Mouse (Mus musculus): ENCODE results near the gene Spata17.

Spata17 gene

DNA sequence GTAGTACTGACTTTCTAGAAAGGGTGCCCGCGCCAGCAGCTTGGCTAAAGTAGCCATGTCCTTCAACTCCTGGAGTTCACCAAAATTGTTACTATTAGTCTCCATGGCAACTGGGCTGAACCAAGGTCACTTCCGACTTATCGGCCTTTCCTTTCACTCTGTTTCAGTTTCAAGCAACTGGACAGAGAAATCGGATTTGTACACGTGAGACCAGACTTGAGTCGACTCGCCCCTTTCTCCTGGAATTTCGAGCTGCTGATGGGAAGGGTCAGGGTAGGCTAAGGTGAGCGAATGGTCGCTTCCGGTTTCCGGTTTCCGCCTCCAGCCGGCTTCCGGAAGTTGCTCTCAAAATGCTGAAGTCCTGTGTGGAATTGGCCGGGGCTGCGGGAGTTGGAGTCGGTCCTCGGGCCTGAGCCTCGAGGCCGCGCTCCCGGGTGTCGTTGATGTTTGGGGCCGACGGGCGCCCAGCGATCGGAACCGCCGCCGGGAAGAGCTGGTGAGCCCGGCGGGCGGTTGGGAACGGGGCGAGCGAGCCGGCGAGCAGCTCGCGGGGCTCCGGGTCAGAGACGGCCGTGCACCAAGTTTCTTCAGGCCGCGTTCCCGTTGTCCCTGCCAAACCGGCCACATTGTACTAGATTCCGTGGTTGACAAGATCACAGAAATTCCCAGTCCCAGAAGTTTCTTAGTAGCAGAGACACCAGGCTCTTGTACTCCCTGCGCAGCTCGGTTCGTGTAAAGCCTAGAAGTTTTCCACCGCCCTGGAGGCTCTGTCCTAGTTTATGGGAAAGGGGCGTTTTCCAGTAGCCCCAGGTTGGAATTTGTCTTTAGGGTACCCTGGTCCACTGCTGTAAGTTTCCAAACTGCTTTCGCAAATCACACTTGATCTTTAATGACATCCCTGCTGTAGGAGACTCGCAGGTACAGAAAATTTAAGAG lies at the start of gene Spata17, which contains the start of gene Gpatch2:
Spata17 (minus strand) TSS at position 285 of the 936 bp plus-strand sequence.
Gpatch2 (plus strand) TSS at position 328 of the 936 bp plus-strand sequence.
- peak; percentile 86 to 91 for DNase-seq

DNA sequence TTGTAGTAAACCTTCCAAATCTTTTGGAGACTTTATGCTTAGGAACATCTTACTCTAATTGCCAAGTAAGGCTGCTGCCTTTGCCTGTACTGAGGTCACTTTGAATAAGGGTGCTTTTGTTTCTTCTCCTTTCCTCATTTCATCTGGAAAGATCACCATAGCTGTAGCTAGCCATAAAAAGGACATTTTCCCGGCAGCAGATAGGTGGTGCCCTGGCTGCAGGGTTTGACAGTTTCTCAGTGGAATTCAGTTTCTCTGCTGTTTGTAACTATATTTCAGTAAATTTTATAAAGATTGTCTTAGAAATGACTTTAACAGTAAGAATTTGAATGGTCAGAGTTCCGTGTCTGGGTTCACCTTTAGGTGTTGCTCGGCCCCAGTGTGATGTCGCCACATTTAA lies 43.5 kb upstream of the Spata17 start:
- no peak for DNase-seq

DNA sequence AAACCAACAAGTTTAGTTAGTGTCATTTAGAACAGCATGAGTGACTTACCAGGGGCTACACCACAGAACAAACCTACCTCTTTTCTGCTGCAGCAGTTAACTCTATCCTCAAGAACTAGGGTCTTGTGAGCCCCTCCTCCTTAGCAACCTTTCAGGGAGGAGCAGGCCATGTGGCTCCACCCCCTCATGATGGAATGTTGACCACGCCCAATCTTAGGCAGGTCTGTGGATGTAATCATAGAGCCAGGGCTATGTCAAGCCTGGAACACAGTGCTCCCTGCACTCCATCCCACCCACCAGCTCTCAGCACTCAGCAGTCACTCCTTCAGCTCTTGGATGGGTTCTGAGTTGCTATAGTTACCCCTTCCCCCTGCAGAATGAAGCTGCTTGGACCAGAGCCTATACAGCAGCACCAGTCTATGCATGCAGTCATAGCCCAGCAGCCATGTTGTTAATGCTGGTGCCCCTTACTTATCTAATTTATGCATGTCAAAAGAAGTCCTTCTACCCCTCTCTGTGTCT lies 35.5 kb upstream of the Spata17 start:
- DNase-seq: no peak

DNA sequence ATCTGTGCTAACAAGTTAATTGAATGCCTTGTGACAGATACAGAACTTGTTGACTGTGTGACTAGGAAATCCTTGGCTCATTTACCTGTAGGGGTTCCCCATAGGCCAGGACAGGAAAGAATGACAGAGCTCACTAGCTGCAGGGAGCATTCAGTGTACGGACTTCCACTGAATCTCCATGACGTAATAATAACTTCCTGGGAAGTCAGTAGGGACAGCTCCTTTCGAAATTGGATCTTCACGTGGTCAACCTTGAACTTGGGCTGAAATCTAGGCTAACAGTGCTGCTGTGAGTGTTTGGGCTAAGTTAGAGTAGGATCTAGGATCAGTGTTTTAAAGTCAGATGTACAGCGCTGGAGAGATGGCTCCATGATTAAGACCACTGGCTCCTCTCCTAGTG lies 29.5 kb upstream of the Spata17 start:
- no peak for DNase-seq

DNA sequence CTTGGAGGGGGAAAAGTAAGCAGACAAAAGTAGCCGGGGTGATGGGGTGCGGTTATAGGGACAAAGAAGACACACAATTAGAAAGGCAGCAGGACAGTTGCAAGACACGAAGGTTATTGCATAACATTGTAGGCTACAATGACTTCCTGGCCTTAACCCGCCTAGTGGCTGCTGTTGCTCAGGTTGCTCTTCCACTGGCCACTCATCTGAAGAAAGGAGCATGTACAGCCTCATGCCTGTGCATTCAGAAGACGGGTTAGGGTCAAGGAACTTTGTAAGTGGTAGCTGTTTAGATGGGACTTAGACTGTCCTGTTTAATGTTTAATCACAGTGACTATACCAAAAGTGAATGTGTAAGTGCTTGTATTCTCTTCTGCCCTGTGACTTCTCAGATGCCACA lies 26.1 kb upstream of the Spata17 start:
- peak in 1 of 2 experiments; percentile 58 for DNase-seq

DNA sequence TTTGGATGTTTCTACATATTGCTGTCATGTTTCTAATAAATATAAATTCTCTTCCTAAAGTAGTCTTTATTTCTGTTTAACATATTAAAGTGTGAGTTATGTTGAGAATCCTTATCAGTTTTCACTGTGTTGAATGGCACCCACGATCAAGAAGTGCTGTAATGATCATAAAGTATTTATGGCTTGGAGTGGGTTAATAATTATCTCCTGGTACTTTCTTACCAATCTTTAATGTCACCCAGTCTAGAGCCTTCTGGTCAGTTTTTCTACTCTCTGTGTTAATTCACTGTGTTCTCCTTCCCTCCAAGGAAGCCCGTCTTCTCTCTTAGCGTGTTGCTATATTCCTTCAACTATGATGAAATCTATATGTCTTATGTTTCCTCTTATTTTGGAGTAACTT lies 25.0 kb upstream of the Spata17 start:
- DNase-seq: no peak

DNA sequence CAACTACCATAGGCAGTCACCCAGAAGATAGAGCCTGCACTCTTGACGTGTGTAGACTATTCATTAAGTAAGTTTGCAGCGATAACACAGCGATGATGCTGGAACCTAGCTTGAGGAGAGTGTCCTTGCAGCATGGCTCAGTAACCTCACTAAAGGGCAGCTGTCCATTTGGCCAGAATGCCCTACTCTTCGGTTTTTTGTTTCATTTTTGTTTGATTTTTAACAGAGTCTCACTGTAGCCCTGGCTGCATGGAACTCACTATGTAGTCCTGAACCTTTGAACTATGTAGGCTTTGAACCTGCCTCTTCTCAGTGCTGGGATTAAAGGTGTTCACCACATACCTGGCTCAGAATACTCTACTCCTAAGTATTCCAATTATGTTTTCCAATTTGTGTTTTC lies 22.8 kb upstream of the Spata17 start:
- no peak for DNase-seq

DNA sequence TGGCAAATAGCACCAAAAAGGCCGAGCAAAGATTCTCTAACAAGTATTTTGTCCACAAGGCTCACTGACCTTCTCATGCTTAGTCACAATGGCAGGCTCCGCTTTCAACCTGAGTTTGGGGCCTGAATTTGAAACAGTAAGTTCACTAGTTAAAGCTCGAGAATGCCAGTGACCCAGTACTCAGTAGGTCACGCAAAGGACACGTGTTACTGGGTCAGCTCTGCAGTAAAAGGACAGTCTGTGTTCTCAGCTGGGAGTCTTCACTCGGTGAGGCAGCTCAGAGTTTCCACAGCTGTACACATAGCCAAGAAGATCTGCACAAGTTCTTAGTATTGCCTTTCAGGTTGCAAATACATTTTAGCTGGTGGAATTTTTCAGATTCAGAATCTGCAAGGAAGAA lies 21.0 kb upstream of the Spata17 start:
- no peak for DNase-seq

DNA sequence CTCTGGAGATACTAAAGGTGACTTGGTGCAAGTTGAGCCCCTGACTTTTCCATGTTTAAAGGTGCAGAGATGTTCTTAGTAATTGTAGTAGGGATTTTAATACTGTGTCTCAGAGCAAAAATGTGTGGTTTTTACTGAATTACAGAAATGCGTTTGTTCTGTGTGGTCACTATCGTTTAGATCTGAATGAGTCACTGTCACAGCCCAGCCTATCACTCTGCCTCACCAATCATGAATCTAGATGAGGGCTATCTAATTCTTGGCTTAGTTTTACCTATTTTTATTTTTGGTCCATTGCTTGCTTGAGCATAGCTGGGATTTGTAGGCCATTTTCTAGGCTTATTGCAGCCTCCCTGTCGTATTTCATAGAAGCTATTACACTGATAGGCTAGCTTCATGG lies 19.9 kb upstream of the Spata17 start:
- no peak for DNase-seq

DNA sequence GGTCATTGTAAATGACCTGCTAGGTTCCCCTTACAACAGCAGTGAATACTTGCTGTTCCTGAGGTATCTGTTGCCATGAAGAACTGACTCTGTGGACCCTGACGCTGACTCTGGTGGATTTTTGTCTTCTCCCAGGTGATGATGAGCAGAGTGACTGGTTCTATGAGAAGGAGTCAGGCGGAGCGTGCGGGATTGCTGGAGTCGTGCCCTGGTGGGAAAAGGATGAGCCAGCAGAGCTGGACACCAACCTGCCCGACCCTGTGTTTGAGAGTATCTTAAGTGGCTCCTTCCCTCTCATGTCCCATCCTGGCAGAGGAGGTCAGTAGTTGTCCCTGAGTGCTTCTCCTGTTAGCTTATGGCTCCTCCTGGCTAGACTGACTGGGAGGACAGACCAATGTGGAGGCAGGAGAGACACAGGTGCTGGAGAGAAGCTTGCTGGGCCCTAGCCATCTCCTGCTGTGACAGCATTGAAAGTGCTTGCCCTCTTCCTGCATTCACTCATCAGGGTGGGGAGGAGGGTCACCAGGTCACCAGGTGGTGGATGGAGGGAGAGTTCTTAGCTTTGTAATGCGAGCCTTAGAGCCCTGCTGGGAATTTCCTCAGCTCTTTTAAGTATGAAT lies 17.8 kb upstream of the Spata17 start:
- no peak for DNase-seq

DNA sequence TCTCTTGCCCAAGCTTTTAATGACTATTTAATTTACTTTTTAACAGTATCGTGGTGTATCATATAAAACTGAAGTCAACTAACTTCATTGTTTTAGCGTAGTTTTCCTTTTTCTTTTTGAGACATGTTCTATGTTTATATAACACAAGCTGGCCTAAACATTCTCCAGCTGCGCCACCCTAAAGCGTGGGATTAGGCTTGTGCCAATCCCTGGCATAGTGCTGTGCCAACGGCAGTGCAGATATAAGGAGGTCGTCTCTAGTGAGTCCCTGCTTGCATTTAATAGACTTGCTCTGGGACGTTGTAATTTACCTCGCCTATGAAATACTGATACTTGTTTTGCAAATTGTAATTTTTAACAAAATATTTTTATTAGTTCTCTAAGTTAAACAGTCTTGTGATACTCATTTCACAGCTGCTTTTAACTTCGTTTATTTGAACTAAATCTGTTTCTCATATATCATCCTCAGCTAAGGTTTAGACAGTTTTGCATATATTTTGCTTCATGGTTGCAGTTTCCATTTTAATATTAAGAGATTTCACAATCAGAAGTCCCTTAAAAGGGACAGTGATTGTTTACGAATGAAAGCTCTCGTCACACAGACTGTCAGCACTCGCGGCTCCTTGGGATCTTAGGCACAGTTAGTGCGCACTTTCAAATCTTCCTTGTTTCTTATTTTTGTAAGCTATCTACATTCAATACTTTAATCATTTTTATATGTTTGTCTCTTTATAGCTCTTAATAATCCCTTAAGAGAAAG lies 17.1 kb upstream of the Spata17 start:
- no peak for DNase-seq

DNA sequence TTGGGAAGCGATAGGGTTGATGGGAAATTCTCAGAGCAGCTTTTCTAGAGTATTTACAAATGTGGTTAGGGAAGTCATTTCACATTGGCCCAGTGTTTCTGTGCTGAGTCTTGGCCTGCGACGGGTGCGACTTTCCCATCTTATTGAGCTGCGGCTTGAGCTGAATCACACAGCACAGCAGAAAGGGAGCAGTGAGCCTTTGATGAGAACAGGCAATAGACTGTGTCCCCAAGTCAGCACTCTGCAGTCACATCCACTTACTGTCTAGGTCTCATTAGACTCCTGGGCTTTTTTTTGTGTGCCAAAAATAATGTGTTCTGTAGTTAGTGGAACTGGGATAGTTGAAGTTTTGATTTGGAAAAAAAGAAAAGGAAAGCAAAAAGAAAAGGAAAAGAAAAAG lies 15.0 kb upstream of the Spata17 start:
- no peak for DNase-seq

DNA sequence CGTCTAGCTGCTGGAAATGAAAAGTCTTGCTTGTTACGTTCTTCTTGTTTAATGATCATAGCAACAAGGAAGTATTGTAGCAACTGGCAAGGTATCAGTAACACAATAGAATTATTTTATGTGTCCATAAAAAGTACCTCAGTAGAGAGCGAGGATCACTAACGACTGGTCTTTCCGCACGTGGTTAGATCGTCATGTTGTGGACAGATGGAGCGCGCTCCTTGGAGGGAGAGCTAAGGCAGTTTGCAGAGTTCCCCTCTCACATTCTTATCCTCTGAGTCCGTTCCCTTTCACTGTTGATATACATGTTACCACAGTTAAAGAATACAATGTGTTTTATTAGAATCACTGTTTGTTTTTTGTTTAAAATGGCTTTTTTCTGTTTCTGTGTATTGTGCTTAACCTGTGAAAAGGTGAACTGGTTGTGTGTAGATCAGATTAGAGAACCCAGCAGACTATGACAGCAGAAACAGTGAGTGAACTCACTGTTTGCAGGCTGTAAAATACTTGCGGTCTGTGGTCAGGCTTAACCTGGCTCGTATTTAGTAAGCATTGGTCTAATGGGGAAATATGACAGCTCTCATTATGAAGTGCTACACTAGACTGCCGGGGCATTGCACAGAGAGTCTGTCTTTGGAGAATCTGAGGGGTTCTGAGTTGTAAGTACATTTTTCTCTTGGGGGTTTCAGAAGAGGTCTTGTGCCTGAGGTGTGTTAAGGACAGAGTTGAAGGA lies 13.3 kb upstream of the Spata17 start:
- no peak for DNase-seq

DNA sequence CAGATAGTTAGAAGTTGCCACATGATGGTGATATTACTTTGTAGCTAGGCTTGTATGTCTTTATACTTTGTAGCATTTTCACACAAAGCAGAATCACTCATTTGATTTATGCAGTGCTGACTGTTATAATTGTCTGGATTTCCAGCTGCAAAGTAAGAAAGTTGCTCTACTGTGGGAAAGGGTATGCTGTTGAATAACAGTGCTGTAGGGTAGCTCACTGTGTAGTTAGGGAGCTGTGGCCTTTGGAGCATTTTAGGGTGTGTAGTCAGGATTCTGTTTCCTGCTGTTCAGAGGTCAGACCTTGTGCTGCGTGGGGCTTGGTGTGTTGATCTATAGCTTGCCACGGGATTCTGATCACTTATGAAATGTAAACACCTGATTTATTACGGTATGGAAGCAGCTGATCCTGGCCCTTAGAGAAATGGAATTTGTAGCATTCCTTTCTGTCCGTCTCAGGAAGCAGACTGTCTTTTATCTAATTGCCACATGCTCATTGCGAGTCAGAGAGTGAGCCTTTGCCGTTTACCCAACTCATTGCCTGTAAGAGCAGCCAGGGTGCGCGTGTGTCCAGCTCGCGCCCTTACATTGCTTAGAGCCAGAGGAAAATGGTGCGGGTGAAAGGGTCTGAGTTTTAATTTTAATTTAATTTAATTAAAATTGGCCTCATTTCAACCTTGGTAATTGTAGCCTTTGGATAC lies 11.2 kb upstream of the Spata17 start:
- no peak for DNase-seq

DNA sequence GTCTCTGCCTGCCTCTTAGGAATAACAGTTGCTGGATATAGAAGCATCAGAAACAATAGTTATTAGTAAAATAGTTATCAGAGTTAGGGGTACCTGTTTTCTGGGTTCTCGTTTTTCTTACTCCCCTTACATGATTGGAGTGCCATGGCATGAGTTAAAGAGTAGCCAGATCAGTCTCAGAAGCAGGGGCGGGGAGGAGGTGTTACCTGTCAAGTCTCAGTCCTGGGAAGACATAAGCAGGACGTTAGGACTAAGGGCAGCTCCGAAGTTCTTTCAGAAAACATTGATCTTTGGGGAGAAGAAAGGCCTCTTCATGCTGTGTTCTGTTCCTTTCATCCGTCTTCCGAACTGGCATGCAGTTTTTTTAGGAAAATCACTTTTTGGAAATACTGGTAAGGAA lies 5.5 kb upstream of the Spata17 start:
- DNase-seq: peak in 1 of 2 experiments; percentile 50

DNA sequence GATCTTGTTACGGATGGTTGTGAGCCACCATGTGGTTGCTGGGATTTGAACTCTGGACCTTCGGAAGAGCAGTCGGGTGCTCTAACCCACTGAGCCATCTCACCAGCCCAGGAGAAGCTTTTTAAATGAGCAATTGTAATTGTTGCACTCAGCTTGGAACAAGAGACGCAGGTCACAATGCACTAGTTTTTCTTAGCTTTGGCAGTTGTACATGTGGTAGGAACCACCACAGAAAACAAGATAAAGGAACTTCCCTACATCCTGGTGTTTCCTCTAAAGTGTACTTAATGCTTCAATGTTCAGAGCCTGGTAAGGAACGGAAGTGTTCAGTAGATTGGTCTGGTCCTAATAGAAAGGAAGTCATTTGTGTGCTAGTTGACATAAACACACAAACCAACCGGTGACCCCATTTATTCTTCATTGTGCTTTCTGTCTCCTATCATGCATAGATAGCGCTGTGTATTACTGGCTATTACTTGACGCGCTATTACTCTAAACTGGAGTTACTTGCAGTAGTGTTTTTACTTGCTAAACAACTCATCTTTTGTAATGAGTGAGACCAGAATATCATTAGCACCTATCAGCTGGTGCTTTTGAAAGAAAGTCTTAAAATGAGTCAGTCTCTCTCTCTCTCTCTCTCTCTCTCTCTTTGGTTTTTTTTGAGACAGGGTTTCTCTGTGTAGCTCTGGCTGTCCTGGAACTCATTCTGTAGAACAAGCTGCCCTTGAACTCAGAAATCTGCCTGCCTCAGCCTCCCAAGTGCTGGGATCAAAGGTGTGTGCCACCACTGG lies 1.6 kb upstream of the Spata17 start:
- DNase-seq: no peak

DNA sequence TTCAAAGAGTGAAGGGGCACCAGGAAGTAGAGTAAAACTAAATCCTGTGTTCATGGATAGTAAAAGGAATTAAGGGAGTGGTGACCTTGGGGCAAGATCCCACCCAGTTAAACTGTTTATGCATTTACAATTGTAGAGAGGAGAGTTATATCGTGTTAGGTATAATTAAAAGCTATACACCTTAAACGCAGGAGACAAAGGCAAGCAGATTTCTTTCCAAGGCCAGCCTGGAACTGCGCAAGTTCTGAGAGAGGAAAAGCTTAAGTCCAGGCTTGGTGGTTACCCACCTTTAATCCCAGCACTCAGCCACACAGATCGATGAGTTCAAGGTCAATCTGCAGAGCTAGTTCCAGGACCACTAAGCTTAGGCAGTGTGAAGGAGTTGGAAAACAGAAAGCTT lies 4.5 kb downstream of the Spata17 start:
- no peak for DNase-seq

DNA sequence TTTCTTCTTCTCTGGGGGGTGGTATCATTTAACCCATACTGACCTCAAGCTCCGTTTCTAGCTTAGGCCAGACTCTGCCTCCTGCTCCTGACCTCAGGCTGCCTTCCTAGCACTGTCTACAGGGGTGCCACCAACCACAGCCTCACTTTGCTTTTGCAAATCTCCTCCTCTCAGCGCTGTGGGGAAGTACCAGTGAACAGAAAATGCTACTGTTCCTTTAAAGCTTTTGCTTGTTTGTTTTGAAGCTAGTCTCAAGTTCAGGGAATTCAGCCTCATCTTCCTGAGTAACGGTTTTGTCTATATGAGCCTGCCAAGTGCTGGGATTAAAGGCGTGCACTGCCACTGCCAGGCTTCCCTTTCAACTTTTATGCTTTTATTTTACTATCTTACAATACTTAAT lies 5.8 kb downstream of the Spata17 start:
- no peak for DNase-seq

DNA sequence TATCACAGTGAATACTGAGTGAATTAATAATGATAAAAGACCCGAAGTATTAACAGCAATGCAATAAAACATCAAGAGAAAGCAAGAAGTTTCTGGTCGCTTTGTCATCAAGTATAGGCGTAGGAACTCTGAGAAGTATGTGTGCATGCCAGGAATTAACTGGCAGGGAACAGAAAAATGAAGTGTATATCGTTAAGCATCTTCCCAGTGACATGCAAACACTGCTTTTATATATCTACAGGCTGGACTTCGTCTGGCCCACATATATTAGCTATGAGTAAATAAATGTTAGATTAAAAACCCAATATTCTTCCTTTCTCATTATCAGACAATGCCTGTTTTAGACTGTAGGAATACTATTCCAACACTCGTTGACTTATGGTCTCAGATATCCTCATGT lies 9.8 kb downstream of the Spata17 start:
- DNase-seq: no peak

DNA sequence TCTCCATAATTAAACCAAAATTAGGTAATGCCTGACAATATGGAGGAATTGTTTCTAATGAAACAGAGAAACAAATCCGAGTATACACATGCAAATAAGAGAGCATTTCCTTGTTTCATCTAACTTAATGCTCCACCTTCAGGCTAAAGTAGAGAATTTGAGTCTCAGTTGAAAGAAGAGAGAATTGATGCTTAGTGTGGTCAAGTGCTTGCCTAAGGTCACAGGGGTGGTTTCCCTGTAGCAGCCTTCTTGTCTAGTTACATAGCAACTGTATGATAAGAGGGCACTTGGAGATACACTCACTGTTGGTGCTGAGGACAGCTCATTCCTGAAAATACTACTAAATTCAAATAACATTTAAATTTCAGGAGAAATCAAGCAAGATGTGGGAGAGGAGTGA lies 36.7 kb downstream of the Spata17 start:
- DNase-seq: no peak

DNA sequence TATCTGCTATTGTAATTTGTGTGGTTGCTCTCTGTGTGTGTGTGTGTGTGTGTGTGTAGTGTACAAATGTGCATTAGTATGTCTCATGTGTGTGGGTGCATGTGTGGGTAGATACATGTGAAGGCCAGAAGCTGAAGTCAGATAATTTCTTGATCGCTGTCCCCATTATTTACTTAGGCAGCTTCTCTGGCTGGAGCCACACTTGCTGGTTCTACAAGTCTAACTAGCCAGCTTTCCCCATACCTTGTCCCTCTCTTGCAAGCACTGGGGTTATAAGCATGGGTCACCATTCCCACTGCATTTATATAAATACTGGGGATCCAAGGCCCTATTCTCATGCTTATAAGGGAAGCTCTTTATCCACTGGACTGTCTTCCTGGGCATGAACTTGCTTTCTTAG lies 39.3 kb downstream of the Spata17 start:
- no peak for DNase-seq

Data from kidney, postnatal 25 days (tissue).